Mouse (Mus musculus) spleen, adult 2 months (tissue): ENCODE data around the gene Nfe2.
"Not testable (repeated sequence)": the region's sequence is repeated elsewhere in the genome, so short reads cannot be mapped to it uniquely, and the experiment has no call there.

Experiments used
- CTCF ChIP-seq: fragments of 200-500 bp; IDR thresholded peaks from 2 replicates; pipeline ENCODE4 v1.5.1; 2011; ENCODE audit warnings: mild to moderate bottlenecking, inconsistent platforms; ENCODE audit not compliant: insufficient read depth, insufficient read length, insufficient replicate concordance; ENCODE audit errors: extremely low read depth
- POLR2A ChIP-seq: fragments of 200-500 bp; IDR thresholded peaks from 2 replicates; pipeline ENCODE4 v1.6.1; 2011; ENCODE audit warnings: low read depth, low read length, inconsistent platforms

DNA sequence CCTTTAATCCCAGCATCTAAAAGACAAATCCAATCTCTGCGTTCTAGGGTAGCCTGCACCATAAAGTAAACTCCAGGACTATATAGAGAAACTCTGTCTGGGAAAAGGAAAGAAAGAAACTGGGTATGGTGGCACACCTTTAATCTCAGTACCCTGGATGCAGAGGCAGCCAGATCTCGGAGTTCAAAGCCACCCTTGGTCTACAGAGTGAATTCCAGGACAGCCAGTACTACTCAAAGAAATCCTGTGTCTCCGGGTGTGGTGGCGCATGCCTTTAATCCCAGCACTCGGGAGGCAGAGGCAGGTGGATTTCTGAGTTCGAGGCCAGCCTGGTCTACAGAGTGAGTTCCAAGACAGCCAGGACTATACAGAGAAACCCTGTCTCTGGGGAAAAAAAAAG, 8.7 kb downstream of the Nfe2 start:
- TF ChIP-seq POLR2A, CTCF: not testable (repeated sequence)
